Mouse (Mus musculus) kidney, adult 2 months (tissue): ENCODE results near the gene Ablim1.

Source experiments
- CTCF ChIP-seq: fragments of 200-500 bp; conservative IDR thresholded peaks from 2 replicates; pipeline ENCODE4 v1.5.1; 2011; ENCODE audit warnings: low read depth, mild to moderate bottlenecking, control low read depth, low read length, moderate library complexity, mixed read lengths; ENCODE audit not compliant: insufficient read depth, insufficient read length
- POLR2A ChIP-seq: fragments of 200-500 bp; IDR thresholded peaks from one replicate; pipeline ENCODE4 v1.6.1; 2011; ENCODE audit warnings: low read depth, low read length, control low read depth

GRCm38 (mm10) chr19:57301961-57302395 is 12.7 kb downstream of the Ablim1 start:
- TF ChIP-seq CTCF, result no peak
- no peak for TF ChIP-seq POLR2A
